9 mouse cellular contexts compared by ENCODE assay signal in the genomic region with DNA sequence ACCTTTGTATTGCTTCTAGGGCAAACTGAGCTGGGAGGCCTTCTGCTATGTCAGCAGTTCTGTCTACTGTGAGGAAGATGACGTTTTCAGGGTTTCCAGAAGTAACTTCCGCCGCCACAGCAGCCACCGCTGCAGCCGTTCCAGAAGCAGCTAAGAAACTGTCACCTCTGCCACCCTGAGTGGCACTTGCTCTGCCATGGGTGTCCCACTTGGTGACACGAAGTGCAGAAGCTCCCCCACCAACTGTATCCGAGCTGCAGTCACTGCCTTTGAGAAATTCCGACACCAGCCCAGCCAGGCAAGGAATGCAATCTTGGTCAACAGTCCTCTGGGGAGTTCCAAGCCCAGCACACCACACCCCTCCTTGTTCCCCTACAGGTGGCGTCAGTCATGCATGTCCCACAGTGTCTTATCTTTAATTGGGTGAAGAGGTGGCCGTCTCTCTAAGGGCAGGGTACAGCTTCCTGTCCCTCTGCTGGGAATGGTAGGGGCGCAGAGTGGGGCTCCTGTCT. TPM values are rescaled to one million over a fixed set of nuclear protein-coding genes. Genes with fewer than 3 reads are reported as not detected.
DNase-seq lines count a peak whose midpoint lies in the region; ATAC-seq and TF ChIP-seq lines count a peak whose summit lies in the region.
"Had no signal": no experiment of that assay in that cellular context is flagged by ENCODE, and none has a peak within 500 bp of the region (broad histone marks: within the 10 kb centered on the region; RNA-seq: fewer than 3 reads in every experiment).

No protein-coding gene starts in this region.

- peaks cover 7% of the 10 kb centered on the region; the same call in 1 of the 2 replicates for H3K4me1 ChIP-seq in spleen, adult 2 months (ENCODE audit: control insufficient read depth, insufficient read depth, insufficient read length)
- peaks cover 8 to 10% of the 10 kb centered on the region in 2 experiments; a peak in 2 of 4 replicates for H3K4me1 ChIP-seq in heart, embryonic 14.5 days (ENCODE audit: control insufficient read depth in 2 of 2, insufficient read depth in 2 of 2, low read length in 2 of 2)
- H3K4me1 ChIP-seq in liver, postnatal 0 days (ENCODE audit: insufficient read depth): peaks cover 5% of the 10 kb centered on the region

- peak overlapping the region; percentile 33; the same call in 1 of the 2 replicates for H3K4me3 ChIP-seq in spleen, adult 2 months (ENCODE audit: extremely low read depth, insufficient read depth, insufficient read length)
- peak overlapping the region in 1 of 2 experiments; percentile 17; a peak in 3 of 4 replicates for H3K4me3 ChIP-seq in heart, embryonic 14.5 days (ENCODE audit: control insufficient read depth in 1 of 2, insufficient read depth in 1 of 2, low read depth in 1 of 2, low read length in 2 of 2)
- H3K4me3 ChIP-seq in liver, postnatal 0 days (ENCODE audit: low read depth, low read length): no peak overlapping the region
- H3K4me3 ChIP-seq in gastrocnemius, adult 2 months: no peak overlapping the region; the same call in 1 of the 2 replicates
- no peak overlapping the region for H3K4me3 ChIP-seq in left cerebral cortex, adult 2 months

- H3K27ac ChIP-seq in spleen, adult 2 months (ENCODE audit: insufficient read depth, low read length): no peak overlapping the region
- H3K27ac ChIP-seq in heart, embryonic 14.5 days (replicated peaks in 1 of 2; ENCODE audit: control insufficient read depth in 1 of 2, insufficient read depth in 1 of 2, low read depth in 2 of 2, low read length in 2 of 2): no peak overlapping the region
- no peak overlapping the region for H3K27ac ChIP-seq in liver, postnatal 0 days (ENCODE audit: low read depth)
- H3K27ac ChIP-seq in gastrocnemius, adult 2 months: no peak overlapping the region
- no peak overlapping the region for H3K27ac ChIP-seq in left cerebral cortex, adult 2 months

- no peaks in the 10 kb centered on the region for H3K9me3 ChIP-seq in heart, embryonic 14.5 days (ENCODE audit: control insufficient read depth, low read length)
- no peaks in the 10 kb centered on the region for H3K9me3 ChIP-seq in liver, postnatal 0 days (ENCODE audit: low read length)

- intact Hi-C loops in gastrocnemius, adult 2 months (cut with DNase I): no loop called here
- intact Hi-C loops in left cerebral cortex, adult 2 months (cut with DNase I): no loop called here

- TF ChIP-seq EP300 in liver, postnatal 0 days (IDR thresholded peaks at IDR 0.05; ENCODE audit: low read depth): no peak

- H3K36me3 ChIP-seq in spleen, adult 2 months (ENCODE audit: control insufficient read depth, insufficient read depth, low read length): no peaks in the 10 kb centered on the region
- H3K36me3 ChIP-seq in heart, embryonic 14.5 days (ENCODE audit: control insufficient read depth, insufficient read depth, low read length): no peaks in the 10 kb centered on the region
- no peaks in the 10 kb centered on the region for H3K36me3 ChIP-seq in liver, postnatal 0 days (replicated peaks; ENCODE audit: insufficient read depth, low read length)

- TF ChIP-seq POLR2A in spleen, adult 2 months (IDR thresholded peaks at IDR 0.05; ENCODE audit: low read depth, low read length): no peak

- H3K9ac ChIP-seq in heart, embryonic 14.5 days (ENCODE audit: low read length): 0 out of 2 replicates have a peak overlapping the region, but pooled peaks have one; percentile 4
- no peak overlapping the region for H3K9ac ChIP-seq in liver, postnatal 0 days (replicated peaks)

- TF ChIP-seq CTCF in spleen, adult 2 months (IDR thresholded peaks at IDR 0.05; ENCODE audit: extremely low read depth, insufficient read depth, insufficient read length, insufficient replicate concordance): no peak
- peak; percentile 16; the same call in 1 of the 2 replicates for TF ChIP-seq CTCF in liver, postnatal 0 days (IDR thresholded peaks at IDR 0.05; ENCODE audit: low read depth)
- no peak for TF ChIP-seq CTCF in gastrocnemius, adult 2 months (IDR thresholded peaks at IDR 0.05)
- no peak for TF ChIP-seq CTCF in left cerebral cortex, adult 2 months (IDR thresholded peaks at IDR 0.05)

- 23% methylated on average over 11 of the region's 11 CpGs for WGBS in spleen, adult 2 months
- 18% methylated on average over 11 of the region's 11 CpGs for WGBS in heart, embryonic 14.5 days
- WGBS in liver, postnatal 0 days (ENCODE audit: insufficient replicate concordance): 29% methylated on average over 11 of the region's 11 CpGs

- peak overlapping the region; percentile 56 for H3K4me2 ChIP-seq in heart, embryonic 14.5 days (ENCODE audit: low read length)
- peak overlapping the region; percentile 44 for H3K4me2 ChIP-seq in liver, postnatal 0 days (ENCODE audit: low read depth, low read length)

- peak in 1 of 2 experiments; percentile 12 for DNase-seq in spleen, adult 2 months (ENCODE audit: low read depth in 1 of 2, low spot score in 2 of 2)
- DNase-seq in spleen, adult 12 weeks (ENCODE audit: low spot score): no peak
- DNase-seq in liver, postnatal 0 days: no peak
- peak; percentile 61 for DNase-seq in thymus, postnatal 4 days
- DNase-seq in urinary bladder, postnatal 4 days (ENCODE audit: low spot score in 2 of 2): no peak
- DNase-seq in gastrocnemius, adult 2 months: no peak
- DNase-seq in left cerebral cortex, adult 2 months (ENCODE audit: extremely low spot score in 1 of 2, low spot score in 2 of 2): no peak
- DNase-seq: layer of hippocampus, postnatal 36 days had no signal

- H3K27me3 ChIP-seq in spleen, adult 2 months (ENCODE audit: control insufficient read depth, insufficient read depth, low read length): no peaks in the 10 kb centered on the region
- no peaks in the 10 kb centered on the region for H3K27me3 ChIP-seq in heart, embryonic 14.5 days (ENCODE audit: control insufficient read depth, insufficient read depth, low read length)
- H3K27me3 ChIP-seq in liver, postnatal 0 days (ENCODE audit: insufficient read depth, low read length): no peaks in the 10 kb centered on the region

- ATAC-seq in heart, embryonic 14.5 days (ENCODE audit: insufficient number of reproducible peaks, insufficient read depth, low FRiP score, low read depth): peak; percentile 13; the same call in 1 of the 2 replicates
- no peak for ATAC-seq in liver, postnatal 0 days

RNA-seq across cellular contexts. Expression of gene Tgfbr3, which starts 14.0 kb away (rescaled TPM):
- polyA plus RNA-seq in spleen, adult 2 months (2012; rRNA removed): 20.5 TPM in 2 replicates
- polyA plus RNA-seq in heart, embryonic 14.5 days (2014; fragmentation: Nextera tagmentation; extraction: Ambion mirVana): 24.1 and 27.1 TPM in 2 replicates
- polyA plus RNA-seq in liver, postnatal 0 days (2015; fragmentation: Nextera tagmentation; extraction: Ambion mirVana): 3.8 and 4.4 TPM in 2 replicates
- 10 to 100 TPM; 20.5 to 22.9 TPM for total RNA-seq in gastrocnemius, adult 2 months (2021)
- 10 to 100 TPM; 10.8 to 11.3 TPM for total RNA-seq in left cerebral cortex, adult 2 months (2021)

RNA-seq across cellular contexts. Expression of gene Brdt, which starts 27.6 kb away (rescaled TPM):
- 0.39 and 0.60 TPM in 2 replicates for polyA plus RNA-seq in spleen, adult 2 months (2012; rRNA removed)
- 0.62 and 0.80 TPM in 2 replicates for polyA plus RNA-seq in heart, embryonic 14.5 days (2014; fragmentation: Nextera tagmentation; extraction: Ambion mirVana)
- 0.29 and 0.44 TPM in 2 replicates for polyA plus RNA-seq in liver, postnatal 0 days (2015; fragmentation: Nextera tagmentation; extraction: Ambion mirVana)
- total RNA-seq in gastrocnemius, adult 2 months (2021): 1 to 10 TPM; 2.1 to 2.3 TPM
- 10 to 100 TPM; 13.2 to 17.7 TPM for total RNA-seq in left cerebral cortex, adult 2 months (2021)
